Mouse (Mus musculus) heart, adult 11 months (tissue): ENCODE results near the gene Gm12169.

ENCODE experiments used
- DNase-seq: peaks from one replicate; pipeline ENCODE4 v3.0.0; 2022

Gene Gm12169

GRCm38 (mm10) chr11:46523912-46524311 lies at the start of gene Gm12169:
Gene Gm12169 (plus strand): TSS chr11:46524212.
- peak; percentile 15 for DNase-seq

GRCm38 (mm10) chr11:46474220-46474619 lies 49.8 kb upstream of the Gm12169 start:
- DNase-seq = peak; percentile 18

- DNase-seq = peak; percentile 82
These were observed 44.7 kb upstream of the Gm12169 start for GRCm38 (mm10) chr11:46479311-46479710.

GRCm38 (mm10) chr11:46480517-46480916 lies 43.5 kb upstream of the Gm12169 start:
- peak; percentile 95 for DNase-seq

GRCm38 (mm10) chr11:46488231-46488630 lies 35.8 kb upstream of the Gm12169 start:
- DNase-seq = peak; percentile 74

GRCm38 (mm10) chr11:46488650-46489049 lies 35.4 kb upstream of the Gm12169 start:
- DNase-seq = no peak

- DNase-seq = no peak
These were observed 16.9 kb upstream of the Gm12169 start for GRCm38 (mm10) chr11:46507146-46507545.

GRCm38 (mm10) chr11:46509900-46510299 lies 14.1 kb upstream of the Gm12169 start:
- no peak for DNase-seq

GRCm38 (mm10) chr11:46521341-46521740 lies 2.7 kb upstream of the Gm12169 start:
- peak; percentile 35 for DNase-seq

- peak; percentile 27 for DNase-seq
These were observed 1.3 kb upstream of the Gm12169 start for GRCm38 (mm10) chr11:46522719-46523118.

GRCm38 (mm10) chr11:46530149-46530548 lies 6.1 kb downstream of the Gm12169 start:
- peak; percentile 33 for DNase-seq

- DNase-seq = no peak
These were observed 13.0 kb downstream of the Gm12169 start for GRCm38 (mm10) chr11:46536978-46537377.

- DNase-seq = no peak
These were observed 19.5 kb downstream of the Gm12169 start for GRCm38 (mm10) chr11:46543530-46543929.

- DNase-seq = peak; percentile 68
These were observed 25.7 kb downstream of the Gm12169 start for GRCm38 (mm10) chr11:46549721-46550120.

GRCm38 (mm10) chr11:46552741-46553140 lies 28.7 kb downstream of the Gm12169 start:
- DNase-seq = no peak

- DNase-seq = peak; percentile 73
These were observed 37.1 kb downstream of the Gm12169 start for GRCm38 (mm10) chr11:46561096-46561495.

GRCm38 (mm10) chr11:46564671-46565070 lies 40.7 kb downstream of the Gm12169 start:
- peak; percentile 91 for DNase-seq

- peak; percentile 46 for DNase-seq
These were observed 42.0 kb downstream of the Gm12169 start for GRCm38 (mm10) chr11:46565967-46566366.

GRCm38 (mm10) chr11:46569107-46569506 lies 45.1 kb downstream of the Gm12169 start:
- peak; percentile 6 for DNase-seq

GRCm38 (mm10) chr11:46571327-46571726 lies 47.3 kb downstream of the Gm12169 start, which contains the start of gene BC053393:
Gene BC053393 (plus strand): TSS chr11:46571536.
- peak; percentile 35 for DNase-seq

- peak; percentile 76 for DNase-seq
These were observed 54.8 kb downstream of the Gm12169 start for GRCm38 (mm10) chr11:46578771-46579281.

GRCm38 (mm10) chr11:46580428-46580827 lies 56.4 kb downstream of the Gm12169 start:
- no peak for DNase-seq

- no peak for DNase-seq
These were observed 58.7 kb downstream of the Gm12169 start for GRCm38 (mm10) chr11:46582741-46583140.
